Mouse (Mus musculus) liver, adult 2 months (tissue): Measurements from ENCODE around the gene Dsel.

Experiments
- CTCF ChIP-seq: fragments of 200-500 bp; IDR thresholded peaks from 2 replicates; pipeline ENCODE4 v1.5.1; 2011; ENCODE audit warnings: low read depth, low read length, control low read depth
- POLR2A ChIP-seq: fragments of 200-500 bp; IDR thresholded peaks from 2 replicates; pipeline ENCODE4 v1.6.1; 2011; ENCODE audit warnings: low read length, control low read depth; ENCODE audit not compliant: insufficient read depth; ENCODE audit errors: extremely low read depth

DNA sequence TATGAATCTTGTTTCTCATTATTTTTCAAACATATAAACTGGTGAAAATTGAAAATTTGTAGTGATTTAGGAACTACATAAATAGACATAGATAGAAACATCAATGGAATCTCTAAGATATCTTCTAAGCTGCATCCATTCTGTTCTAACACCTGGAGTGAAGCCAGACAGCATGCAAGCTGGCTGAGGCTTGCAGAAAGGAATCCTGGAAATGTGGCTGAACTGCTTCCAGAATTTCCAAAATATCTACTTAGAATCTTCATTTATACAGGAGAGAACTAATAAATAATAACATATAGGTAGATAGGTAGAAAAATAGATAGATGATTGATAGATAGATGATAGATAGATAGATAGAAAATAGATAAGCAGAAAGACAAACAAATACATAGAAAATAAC is 8.5 kb upstream of the Dsel start:
- TF ChIP-seq CTCF (no peak), POLR2A (no peak)
